Mouse (Mus musculus): Measurements from ENCODE around the gene Dpf3. TPM values are rescaled to one million over a fixed set of nuclear protein-coding genes. Genes with fewer than 3 reads are reported as not detected.

The Dpf3 gene
- polyA plus RNA-seq, 1 experiment from 2014 or later = 18.0 TPM

Other genes with a start within 250 kb of the Dpf3 start
- gene Dcaf4, start 32.8 kb upstream of the Dpf3 start, polyA plus RNA-seq (2016; fragmentation: Nextera tagmentation; extraction: Ambion mirVana) = 28.2 and 29.9 TPM in 2 replicates
- 35.0 and 37.7 TPM in 2 replicates for gene Zfyve1, start 109.5 kb upstream of the Dpf3 start, polyA plus RNA-seq (2016; fragmentation: Nextera tagmentation; extraction: Ambion mirVana)
- gene Rbm25, start 143.5 kb upstream of the Dpf3 start, polyA plus RNA-seq (2016; fragmentation: Nextera tagmentation; extraction: Ambion mirVana) = 286 and 304 TPM in 2 replicates
- 77.5 and 80.0 TPM in 2 replicates for gene Psen1, start 200.4 kb upstream of the Dpf3 start, polyA plus RNA-seq (2016; fragmentation: Nextera tagmentation; extraction: Ambion mirVana)